Mouse (Mus musculus): Measurements from ENCODE around the gene Polr3f. TPM values are rescaled to one million over a fixed set of nuclear protein-coding genes. Genes with fewer than 3 reads are reported as not detected.
A peak's percentile ranks its signal among the peaks of the same experiment; 100 is the strongest.

Gene Polr3f
- 33.2 and 33.8 TPM in 2 replicates for total RNA-seq (2017)

- ATAC-seq (replicated peaks; ENCODE audit: low read depth, poor library complexity, severe bottlenecking), result peak; percentile 96
Observed at GRCm38 (mm10) chr2:144526981-144527820, at the start of gene Polr3f, which contains the start of gene Dzank1. Gene Polr3f (plus strand): TSS chr2:144527718. Gene Dzank1 (minus strand): TSS chr2:144527414.

GRCm38 (mm10) chr2:144479421-144479820 lies 48.1 kb upstream of the Polr3f start:
- ATAC-seq (replicated peaks; ENCODE audit: low read depth, poor library complexity, severe bottlenecking), result no peak

GRCm38 (mm10) chr2:144484084-144484483 lies 43.4 kb upstream of the Polr3f start:
- no peak for ATAC-seq (replicated peaks; ENCODE audit: low read depth, poor library complexity, severe bottlenecking)

DNA sequence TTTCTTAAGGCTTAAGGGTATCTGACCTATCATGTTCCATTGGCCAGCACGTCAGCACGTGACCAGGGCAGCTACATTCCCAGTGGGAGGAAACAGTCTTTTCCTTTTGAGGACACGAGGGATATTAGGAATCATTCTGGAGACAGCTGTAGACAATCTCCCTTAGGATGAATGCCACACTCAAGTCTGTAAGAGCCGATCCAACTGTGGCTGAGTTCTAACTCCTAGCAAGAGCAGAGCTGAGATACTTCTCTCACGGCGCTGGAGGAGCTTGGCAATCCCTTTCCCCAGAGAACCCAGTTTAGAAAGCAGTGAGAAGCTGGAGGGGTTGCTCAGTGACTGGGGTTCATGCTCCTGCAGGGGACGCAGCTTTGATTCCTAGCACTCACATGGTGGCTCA lies 42.1 kb upstream of the Polr3f start:
- ATAC-seq (replicated peaks; ENCODE audit: low read depth, poor library complexity, severe bottlenecking), result no peak

GRCm38 (mm10) chr2:144487476-144487875 lies 40.0 kb upstream of the Polr3f start:
- ATAC-seq (replicated peaks; ENCODE audit: low read depth, poor library complexity, severe bottlenecking), result no peak

- no peak for ATAC-seq (replicated peaks; ENCODE audit: low read depth, poor library complexity, severe bottlenecking)
Observed at GRCm38 (mm10) chr2:144489342-144489741, 38.2 kb upstream of the Polr3f start.

GRCm38 (mm10) chr2:144502134-144502533 lies 25.4 kb upstream of the Polr3f start:
- ATAC-seq (replicated peaks; ENCODE audit: low read depth, poor library complexity, severe bottlenecking), result no peak

- ATAC-seq (replicated peaks; ENCODE audit: low read depth, poor library complexity, severe bottlenecking), result no peak
Observed at GRCm38 (mm10) chr2:144514619-144515018, 12.9 kb upstream of the Polr3f start.

GRCm38 (mm10) chr2:144519772-144520171 lies 7.7 kb upstream of the Polr3f start:
- ATAC-seq (replicated peaks; ENCODE audit: low read depth, poor library complexity, severe bottlenecking), result no peak

DNA sequence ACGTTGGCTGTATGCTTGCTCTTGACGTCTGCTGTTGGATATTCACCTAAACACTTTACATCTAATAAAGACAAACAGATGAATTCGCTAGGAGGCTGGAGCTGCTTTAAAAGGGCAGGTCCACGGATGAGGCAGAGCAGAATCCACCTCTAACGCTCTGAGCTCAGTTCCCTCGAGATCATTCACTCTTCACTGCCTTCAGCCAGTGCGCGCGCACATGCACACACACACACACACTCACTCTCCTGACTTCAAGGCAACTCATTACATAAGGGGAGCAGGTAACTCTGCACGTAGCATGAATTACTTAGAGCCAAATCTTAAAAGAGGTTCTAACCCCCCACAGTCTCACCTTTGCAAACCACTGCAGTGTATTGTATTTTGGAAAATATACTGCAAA lies 1.7 kb upstream of the Polr3f start:
- ATAC-seq (replicated peaks; ENCODE audit: low read depth, poor library complexity, severe bottlenecking), result no peak

GRCm38 (mm10) chr2:144527821-144528174 lies 280 bp downstream of the Polr3f start:
- ATAC-seq (replicated peaks; ENCODE audit: low read depth, poor library complexity, severe bottlenecking), result peak; percentile 30; the same call in 1 of the 2 replicates

GRCm38 (mm10) chr2:144537123-144537522 lies 9.6 kb downstream of the Polr3f start:
- no peak for ATAC-seq (replicated peaks; ENCODE audit: low read depth, poor library complexity, severe bottlenecking)

DNA sequence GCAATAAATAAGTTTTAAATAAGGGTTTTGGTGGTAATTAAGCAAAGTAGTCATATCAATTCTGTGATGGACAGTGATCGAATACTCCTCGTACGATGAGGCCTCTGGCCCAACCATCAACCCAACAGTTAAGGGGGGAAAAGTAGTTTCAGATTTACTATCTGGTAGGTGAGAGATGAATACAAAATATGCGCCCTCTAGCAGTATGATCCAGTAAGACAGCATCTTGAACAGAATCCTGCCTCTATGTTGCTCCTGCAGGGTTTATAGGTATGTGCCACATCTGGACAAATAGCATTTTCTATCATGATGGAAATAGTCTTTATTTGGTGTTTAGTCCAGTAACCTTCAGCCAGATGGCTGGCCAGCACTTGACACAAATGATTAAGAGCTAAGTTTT lies 13.7 kb downstream of the Polr3f start:
- peak; percentile 54; the same call in 1 of the 2 replicates for ATAC-seq (replicated peaks; ENCODE audit: low read depth, poor library complexity, severe bottlenecking)

DNA sequence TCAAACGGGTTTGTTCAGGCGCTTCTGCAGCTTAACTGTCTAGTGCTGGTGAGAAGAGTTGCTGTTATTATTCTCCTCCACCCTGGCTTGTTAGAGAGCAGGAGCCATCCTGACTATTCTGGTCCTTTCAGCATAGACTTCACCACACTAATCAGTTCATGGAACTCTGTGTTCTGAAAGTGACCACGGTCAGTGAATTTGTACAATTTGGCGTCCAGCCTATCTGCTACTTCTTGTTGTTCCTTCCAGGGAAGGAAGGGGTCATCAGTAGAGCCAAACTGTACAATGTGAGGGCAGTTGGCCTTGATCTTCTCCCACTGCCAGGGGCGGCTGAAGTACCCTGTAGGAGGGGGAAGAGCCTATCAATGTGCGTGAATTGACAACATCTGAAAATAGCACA lies 16.2 kb downstream of the Polr3f start:
- no peak for ATAC-seq (replicated peaks; ENCODE audit: low read depth, poor library complexity, severe bottlenecking)

GRCm38 (mm10) chr2:144544630-144545029 lies 17.1 kb downstream of the Polr3f start:
- no peak for ATAC-seq (replicated peaks; ENCODE audit: low read depth, poor library complexity, severe bottlenecking)

DNA sequence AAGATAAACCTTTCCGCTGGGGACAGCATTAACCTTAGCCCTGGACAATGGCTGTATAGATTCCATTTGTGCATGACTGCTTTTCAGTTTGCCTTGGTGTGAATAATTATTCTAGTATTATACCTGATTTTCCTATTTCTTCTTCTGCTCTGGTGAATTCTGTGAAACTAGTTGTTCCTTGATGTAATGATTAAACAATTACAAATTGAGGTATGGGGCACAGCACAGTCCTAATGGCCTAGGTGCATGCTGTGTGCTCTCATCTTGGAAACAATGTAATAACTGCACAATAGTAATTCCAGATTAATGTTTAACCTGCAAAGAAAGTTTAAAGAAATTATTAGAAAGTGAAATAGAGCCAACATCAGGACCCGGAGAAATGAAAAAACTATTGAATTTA lies 17.5 kb downstream of the Polr3f start:
- ATAC-seq (replicated peaks; ENCODE audit: low read depth, poor library complexity, severe bottlenecking), result no peak

GRCm38 (mm10) chr2:144545481-144545880 lies 18.0 kb downstream of the Polr3f start:
- no peak for ATAC-seq (replicated peaks; ENCODE audit: low read depth, poor library complexity, severe bottlenecking)

DNA sequence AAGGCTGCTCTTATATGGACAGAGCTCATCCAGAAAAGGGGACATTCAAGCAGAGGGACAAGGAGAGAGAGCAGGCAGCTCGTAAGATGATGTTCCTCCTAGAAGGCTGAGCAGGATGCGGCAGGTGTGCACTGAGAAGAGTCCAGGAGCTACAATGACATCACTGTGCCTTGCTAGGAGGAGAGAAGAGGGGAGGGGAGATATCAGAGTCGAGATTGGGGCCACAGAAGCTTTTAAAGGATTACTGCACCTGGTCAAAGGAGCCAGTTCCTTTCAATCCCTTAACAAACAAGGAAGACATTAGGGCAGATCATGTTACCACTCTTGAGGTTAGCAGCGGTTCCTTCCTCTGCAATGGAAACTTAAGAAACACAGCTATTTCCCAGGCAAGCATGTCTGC lies 20.0 kb downstream of the Polr3f start:
- no peak for ATAC-seq (replicated peaks; ENCODE audit: low read depth, poor library complexity, severe bottlenecking)

GRCm38 (mm10) chr2:144550529-144550928 lies 23.0 kb downstream of the Polr3f start, which contains the start of gene Rbbp9:
Gene Rbbp9 (minus strand): TSS chr2:144550869.
- peak; percentile 90 for ATAC-seq (replicated peaks; ENCODE audit: low read depth, poor library complexity, severe bottlenecking)

- no peak for ATAC-seq (replicated peaks; ENCODE audit: low read depth, poor library complexity, severe bottlenecking)
Observed at GRCm38 (mm10) chr2:144553905-144554304, 26.4 kb downstream of the Polr3f start.

DNA sequence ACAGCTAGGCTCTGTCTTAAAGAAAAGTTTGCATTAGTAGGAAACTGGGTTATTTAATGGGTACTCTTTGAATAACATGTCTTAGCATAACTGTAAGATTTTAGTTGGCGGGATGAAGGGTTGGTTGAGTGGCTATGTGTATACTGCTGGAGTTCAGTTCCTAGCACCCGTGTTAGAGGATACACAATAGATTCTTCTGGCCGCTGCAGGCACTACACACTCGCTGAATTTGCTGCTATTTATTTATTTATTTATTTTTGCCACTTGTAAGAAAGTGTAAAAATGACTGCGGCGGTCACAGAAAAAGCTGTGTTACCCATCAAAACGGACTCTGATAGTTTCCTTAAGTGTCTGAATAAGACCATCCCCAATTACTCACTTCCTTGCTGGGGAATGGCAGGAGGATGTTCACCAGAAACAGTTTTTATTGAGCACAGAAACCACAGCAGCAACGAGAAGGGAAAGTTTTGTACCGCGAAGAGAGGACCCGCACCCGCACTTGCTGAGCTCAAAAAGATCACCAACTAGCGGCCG lies 27.8 kb downstream of the Polr3f start:
- ATAC-seq (replicated peaks; ENCODE audit: low read depth, poor library complexity, severe bottlenecking), result peak; percentile 24

Measured in common myeloid progenitor, adult 5-6 weeks (primary cell).